Mouse (Mus musculus) G1E (cell line): ENCODE results near the gene Pls3.

ENCODE experiments used
- CTCF ChIP-seq: IDR thresholded peaks from 2 replicates; pipeline ENCODE4 v1.5.1; 2012; ENCODE audit warnings: low read depth, low read length, inconsistent platforms, mixed read lengths
- GATA1 ChIP-seq: IDR thresholded peaks from 2 replicates; pipeline ENCODE4 v1.6.1; 2012; ENCODE audit warnings: borderline replicate concordance, low read length, inconsistent platforms, mixed read lengths
- POLR2AphosphoS5 ChIP-seq: IDR thresholded peaks from 2 replicates; pipeline ENCODE4 v1.6.1; 2012; ENCODE audit warnings: low read depth, low read length, inconsistent platforms; ENCODE audit not compliant: insufficient replicate concordance
- TAL1 ChIP-seq: conservative IDR thresholded peaks from 2 replicates; pipeline ENCODE4 v1.6.1; 2012; ENCODE audit warnings: low read depth, low read length, inconsistent platforms, mixed read lengths

GRCm38 (mm10) chrX:75777461-75777860 lies 97.5 kb downstream of the Pls3 start:
- TF ChIP-seq GATA1 (no peak), CTCF (no peak), TAL1 (no peak), POLR2AphosphoS5 (no peak)
